Mouse (Mus musculus): ENCODE measurements around the gene Antxr1. TPM values are rescaled to one million over a fixed set of nuclear protein-coding genes. Genes with fewer than 3 reads are reported as not detected.
"Not testable (repeated sequence)": the region's sequence is repeated elsewhere in the genome, so short reads cannot be mapped to it uniquely, and the experiment has no call there.

Gene Antxr1
- total and polyA plus RNA-seq, 3 experiments, result 9.1 to 21.4 (median 14.7) TPM

GRCm38 (mm10) chr6:87101281-87101954 lies 234.2 kb downstream of the Antxr1 start:
- peak; percentile 83 for DNase-seq

GRCm38 (mm10) chr6:87100297-87101020 lies 235.2 kb downstream of the Antxr1 start:
- no peak for DNase-seq

- DNase-seq, result no peak
Measured at GRCm38 (mm10) chr6:87099671-87100296, 235.8 kb downstream of the Antxr1 start.

GRCm38 (mm10) chr6:87099261-87099660 lies 236.4 kb downstream of the Antxr1 start:
- no peak for DNase-seq

DNA sequence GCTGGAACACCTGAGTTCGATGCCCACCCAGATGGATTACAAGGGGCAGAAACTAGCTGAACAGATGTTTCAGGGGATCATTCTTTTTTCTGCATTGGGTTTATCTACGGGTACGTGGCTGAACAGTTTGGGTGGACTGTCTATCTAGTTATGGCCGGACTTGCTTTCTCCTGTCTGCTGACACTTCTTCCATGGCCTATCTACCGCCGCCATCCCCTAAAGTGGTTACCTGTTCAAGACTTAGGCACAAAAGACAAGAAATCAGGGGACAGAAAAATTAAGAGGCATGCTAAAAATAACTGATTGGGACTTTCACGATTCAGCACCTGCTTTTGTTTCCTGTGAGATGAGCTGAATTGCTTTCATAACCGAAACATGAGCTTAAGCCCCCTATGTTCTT lies 242.0 kb downstream of the Antxr1 start:
- DNase-seq, result not testable (repeated sequence)

- DNase-seq, result no peak
Measured at GRCm38 (mm10) chr6:87092476-87092875, 243.1 kb downstream of the Antxr1 start.

- DNase-seq, result no peak
Measured at GRCm38 (mm10) chr6:87090877-87091276, 244.7 kb downstream of the Antxr1 start.

DNA sequence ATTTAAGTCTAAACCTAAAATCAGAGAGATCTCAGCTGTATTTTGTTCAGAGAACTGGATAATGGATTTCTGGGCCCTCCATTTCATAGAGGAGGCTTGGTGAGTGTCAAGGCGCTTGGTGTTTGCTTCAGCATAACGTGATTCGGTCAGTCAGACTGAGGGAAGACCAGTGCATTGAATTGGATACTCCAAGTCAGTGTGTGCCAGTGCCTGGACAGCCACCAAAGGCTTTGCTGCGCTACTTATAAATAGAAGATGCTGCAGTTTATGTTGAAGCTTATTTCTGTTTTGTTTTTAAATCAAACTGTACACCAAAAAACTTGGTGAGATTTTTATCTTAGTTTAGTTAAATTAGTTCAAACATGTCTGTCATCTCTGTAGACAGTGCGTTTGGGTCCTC lies 247.3 kb downstream of the Antxr1 start:
- no peak for DNase-seq

GRCm38 (mm10) chr6:87085026-87085425 lies 250.6 kb downstream of the Antxr1 start:
- DNase-seq, result no peak

Other genes starting within 250 kb of the Antxr1 start
- not detected for gene D6Ertd527e, start 231.1 kb downstream of the Antxr1 start, total RNA-seq (2021)
- gene D6Ertd527e, start 231.1 kb downstream of the Antxr1 start, polyA plus RNA-seq (2012; rRNA removed), result 0.11 and 0.37 TPM in 2 replicates
- not detected for gene Gkn1, start 15.1 kb upstream of the Antxr1 start, total RNA-seq (2021)
- gene Gkn1, start 15.1 kb upstream of the Antxr1 start, polyA plus RNA-seq (2012; rRNA removed), result 0.16 and 3.5 TPM in 2 replicates
- gene Gkn2, start 37.5 kb upstream of the Antxr1 start, total RNA-seq (2021), result not detected
- gene Gkn2, start 37.5 kb upstream of the Antxr1 start, polyA plus RNA-seq (2012; rRNA removed), result 1.8 TPM in 1 of 2 replicates, not detected in the other
- under 1 TPM; 0.58 to 0.59 TPM for gene Gkn3, start 53.1 kb upstream of the Antxr1 start, total RNA-seq (2021)
- 0.28 and 0.69 TPM in 2 replicates for gene Gkn3, start 53.1 kb upstream of the Antxr1 start, polyA plus RNA-seq (2012; rRNA removed)
- gene Bmp10, start 93.2 kb upstream of the Antxr1 start, total RNA-seq (2021), result not detected
- gene Bmp10, start 93.2 kb upstream of the Antxr1 start, polyA plus RNA-seq (2012; rRNA removed), result not detected in 2 replicates
- gene Arhgap25, start 197.4 kb upstream of the Antxr1 start, total RNA-seq (2021), result 1 to 10 TPM; 3.1 TPM
- 0.39 and 0.49 TPM in 2 replicates for gene Arhgap25, start 197.4 kb upstream of the Antxr1 start, polyA plus RNA-seq (2012; rRNA removed)

Measured in adrenal gland, adult 2 months (tissue).